Mouse (Mus musculus) mouse trophoblast stem cell (cell line): ENCODE data around the gene Olfr202.
"Not testable (repeated sequence)": the region's sequence is repeated elsewhere in the genome, so short reads cannot be mapped to it uniquely, and the experiment has no call there.

ENCODE experiments used
- in situ Hi-C, 2 experiments: fragments of 300-500 bp; cut with MseI, MboI; formaldehyde crosslinking; loops; 2 replicates in 1 of 2; 3 replicates in 1 of 2; pipeline ENCODE4 v1.15.1; 2025

Olfr202 gene

GRCm38 (mm10) chr16:59286693-59287092 is at the start of gene Olfr202:
Olfr202 (minus strand) TSS chr16:59286793.
- in situ Hi-C loops = no loop called here

- in situ Hi-C loops = no loop called here
Observed at GRCm38 (mm10) chr16:59331038-59331437, 44.4 kb upstream of the Olfr202 start, which contains the start of gene Olfr205. Olfr205 (minus strand) TSS chr16:59331138.

- in situ Hi-C loops = not testable (repeated sequence)
Observed at GRCm38 (mm10) chr16:59323262-59323661, 36.7 kb upstream of the Olfr202 start.

- in situ Hi-C loops = no loop called here
Observed at GRCm38 (mm10) chr16:59318148-59318547, 31.6 kb upstream of the Olfr202 start, which contains the start of gene Olfr204. Olfr204 (minus strand) TSS chr16:59318248.

GRCm38 (mm10) chr16:59298581-59298980 is 12.0 kb upstream of the Olfr202 start, which contains the start of gene Olfr203:
Olfr203 (plus strand) TSS chr16:59298881.
- in situ Hi-C loops = no loop called here

- in situ Hi-C loops = not testable (repeated sequence)
Observed at GRCm38 (mm10) chr16:59287576-59287975, 983 bp upstream of the Olfr202 start.

GRCm38 (mm10) chr16:59283476-59283875 is 3.1 kb downstream of the Olfr202 start:
- in situ Hi-C loops = no loop called here

- in situ Hi-C loops = no loop called here
Observed at GRCm38 (mm10) chr16:59280542-59280941, 6.1 kb downstream of the Olfr202 start.

- in situ Hi-C loops = not testable (repeated sequence)
Observed at GRCm38 (mm10) chr16:59272532-59272931, 14.1 kb downstream of the Olfr202 start, which contains the start of gene Olfr201. Olfr201 (minus strand) TSS chr16:59272632.

GRCm38 (mm10) chr16:59269097-59269496 is 17.5 kb downstream of the Olfr202 start:
- in situ Hi-C loops = not testable (repeated sequence)

- in situ Hi-C loops = no loop called here
Observed at GRCm38 (mm10) chr16:59249684-59250083, 36.9 kb downstream of the Olfr202 start.
